Mouse (Mus musculus) heart, postnatal 10 days (tissue): Measurements from ENCODE around the gene Agfg1. TPM values are rescaled to one million over a fixed set of nuclear protein-coding genes. Genes with fewer than 3 reads are reported as not detected.

Source experiments
- DNase-seq, 2 experiments: peaks; one replicate each; pipeline ENCODE4 v3.0.0; 2021
- intact Hi-C: fragments of 180-260 bp; cut with DNase I; formaldehyde crosslinking; loops from one replicate; pipeline ENCODE4 v1.15.1; 2025
- total RNA-seq, 2 experiments: library from RNA; stranded (reverse); gene quantifications; 2 replicates each; pipeline ENCODE4 v1.2.3; 2021

Gene Agfg1
- total RNA-seq, 2 experiments from 2014 or later = 39.9 to 43.2 TPM

DNA sequence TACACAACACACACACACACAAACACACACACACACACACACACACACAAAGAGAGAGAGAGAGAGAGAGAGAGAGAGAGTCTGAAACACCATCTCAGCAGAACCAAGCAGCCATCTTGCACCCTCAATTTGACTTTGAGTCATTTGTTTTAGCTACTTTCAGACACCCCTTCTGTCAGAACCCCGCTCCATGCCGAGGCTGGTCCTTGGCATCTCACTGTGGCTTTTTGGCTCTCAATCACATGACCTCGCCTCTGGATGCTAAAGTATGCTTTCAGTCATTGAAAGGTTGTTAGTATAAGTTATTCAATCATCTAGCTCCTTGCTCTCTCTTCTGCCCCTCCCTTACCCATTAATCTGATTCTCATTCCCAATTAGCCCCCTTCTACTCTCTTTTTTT, 17.4 kb upstream of the Agfg1 start:
- intact Hi-C loops = no loop called here
- DNase-seq = no peak

DNA sequence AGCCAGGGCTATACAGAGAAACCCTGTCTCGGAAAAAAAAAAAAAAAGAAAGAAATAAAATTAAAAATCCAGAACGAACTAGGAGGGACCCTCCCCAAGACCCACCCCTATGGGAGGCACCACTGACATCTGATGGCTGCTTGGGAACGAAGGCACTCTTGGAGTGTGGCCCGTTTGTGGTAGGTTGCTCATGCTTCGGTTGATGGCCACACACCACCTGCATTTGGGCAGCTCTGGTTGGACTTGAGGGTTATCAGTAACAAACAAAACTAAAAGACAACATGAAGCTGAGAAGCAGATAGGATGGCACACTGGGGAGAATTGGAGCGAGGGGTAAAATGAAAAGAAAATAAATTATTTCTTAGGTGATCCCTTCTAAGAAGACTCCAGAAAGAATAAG, 15.1 kb upstream of the Agfg1 start:
- intact Hi-C loops = no loop called here
- no peak for DNase-seq

DNA sequence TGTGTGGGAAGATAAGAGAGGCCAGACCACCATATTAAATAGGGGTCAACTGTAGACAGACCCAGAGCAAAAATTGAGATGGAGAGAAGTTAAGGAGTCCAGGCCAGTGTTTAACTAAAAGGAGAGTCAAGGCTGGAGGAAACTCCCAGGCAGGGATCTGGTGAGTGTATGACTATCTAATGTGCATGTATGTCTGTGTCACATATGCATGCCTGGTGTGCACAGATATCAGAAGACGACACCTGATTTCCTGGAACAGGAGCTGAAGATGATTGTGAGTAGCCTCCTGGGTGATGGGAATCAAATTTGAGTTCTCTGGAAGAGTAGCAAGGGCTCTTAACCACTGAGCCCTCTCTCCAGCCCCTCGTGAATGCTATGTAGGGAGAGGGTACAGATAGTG, 14.0 kb upstream of the Agfg1 start:
- no peak for DNase-seq
- intact Hi-C loops = no loop called here

DNA sequence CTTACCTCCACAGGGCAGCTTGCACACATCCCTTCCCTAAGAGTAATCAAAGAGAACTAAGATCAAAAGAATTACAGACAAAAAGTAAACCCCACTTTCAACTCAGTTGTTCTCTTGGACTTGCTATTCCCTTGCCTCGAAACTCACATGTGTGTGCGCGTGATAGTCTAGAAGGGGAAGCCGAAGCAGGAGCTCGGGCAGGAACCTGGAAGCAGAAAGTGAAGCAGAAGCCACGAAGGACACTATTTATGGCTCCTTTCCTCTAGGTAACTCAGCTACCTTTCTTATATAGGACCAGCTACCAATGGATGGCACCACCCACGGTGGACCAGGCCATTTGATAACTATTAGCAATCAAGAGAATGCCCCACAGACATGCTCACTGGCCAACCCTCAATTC, 13.5 kb upstream of the Agfg1 start:
- no peak for DNase-seq
- intact Hi-C loops = no loop called here

DNA sequence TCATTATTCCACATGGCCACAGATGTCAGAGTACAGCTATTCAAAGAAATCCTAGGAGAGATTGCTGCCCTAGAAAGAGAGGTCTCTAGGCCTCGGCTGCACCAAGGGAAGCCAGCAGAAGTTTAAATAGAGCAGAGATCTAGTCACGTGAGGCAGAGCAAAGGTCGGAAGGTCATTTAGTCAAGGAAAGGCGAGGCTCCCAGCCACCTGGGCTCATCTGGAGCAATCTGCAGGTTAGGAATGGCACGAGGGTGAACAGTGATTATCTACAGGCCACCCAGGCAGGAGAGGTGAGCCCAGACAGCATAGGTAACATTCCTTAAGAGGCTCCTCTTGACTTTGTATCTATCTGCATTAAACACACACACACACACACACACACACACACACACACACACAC, 12.4 kb upstream of the Agfg1 start:
- no peak for DNase-seq
- intact Hi-C loops = no loop called here

DNA sequence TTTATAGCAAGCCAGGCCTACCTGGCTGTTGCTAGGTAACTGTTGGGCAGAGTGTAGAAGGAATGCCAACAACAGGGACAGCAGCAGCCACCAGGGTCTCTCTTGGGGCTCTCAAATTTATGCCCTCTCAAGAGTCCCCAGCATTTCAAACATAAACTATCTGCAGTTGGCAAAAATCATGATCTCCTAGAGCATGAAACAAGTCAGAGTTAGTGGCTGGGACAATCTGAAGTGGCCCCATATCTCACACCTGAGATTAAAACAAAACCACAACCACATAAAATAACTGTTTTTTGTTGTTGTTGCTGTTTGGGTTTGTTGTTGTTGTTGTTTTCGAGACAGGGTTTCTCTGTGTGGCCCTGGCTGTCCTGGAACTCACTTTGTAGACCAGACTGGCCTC, 8.5 kb upstream of the Agfg1 start:
- no peak for DNase-seq

DNA sequence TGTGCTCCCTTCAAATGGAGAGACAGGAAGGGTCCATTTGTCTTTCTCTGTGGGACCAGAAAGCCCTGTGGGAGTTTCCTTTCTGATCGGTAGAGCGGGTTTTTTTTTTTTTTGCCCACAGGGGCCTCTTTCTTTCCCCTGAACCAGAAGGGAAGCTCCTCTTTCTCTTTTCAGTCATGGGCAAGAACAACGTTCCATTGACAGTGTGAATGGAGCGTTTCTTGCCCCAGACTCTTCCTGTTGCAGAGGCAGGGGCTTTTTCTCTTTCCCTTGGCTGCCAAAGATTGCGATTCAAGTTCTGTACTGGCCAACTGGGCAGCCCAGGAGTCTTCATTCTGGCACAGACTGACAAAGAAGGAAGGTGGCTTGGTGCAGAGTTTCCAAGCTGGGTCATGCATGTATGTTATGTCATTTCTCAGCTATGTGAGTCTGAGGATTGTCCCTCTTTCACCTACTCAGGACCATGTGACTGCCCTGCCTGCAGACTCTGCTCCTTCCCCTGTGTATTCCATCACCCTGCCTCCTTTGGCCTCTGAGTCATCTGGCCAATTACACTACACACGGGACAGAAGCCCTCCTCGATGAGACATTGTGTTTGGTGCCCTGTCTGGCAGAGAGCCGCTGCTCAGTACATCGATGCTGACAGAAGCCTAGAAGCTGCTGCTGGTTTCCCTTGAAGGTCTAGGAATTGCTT, 7.6 kb upstream of the Agfg1 start:
- peak; percentile 41 to 42 for DNase-seq
- intact Hi-C loops = no loop called here

More for the DNA sequence above, 8.5 kb upstream of the Agfg1 start:
- intact Hi-C loops = no loop called here

DNA sequence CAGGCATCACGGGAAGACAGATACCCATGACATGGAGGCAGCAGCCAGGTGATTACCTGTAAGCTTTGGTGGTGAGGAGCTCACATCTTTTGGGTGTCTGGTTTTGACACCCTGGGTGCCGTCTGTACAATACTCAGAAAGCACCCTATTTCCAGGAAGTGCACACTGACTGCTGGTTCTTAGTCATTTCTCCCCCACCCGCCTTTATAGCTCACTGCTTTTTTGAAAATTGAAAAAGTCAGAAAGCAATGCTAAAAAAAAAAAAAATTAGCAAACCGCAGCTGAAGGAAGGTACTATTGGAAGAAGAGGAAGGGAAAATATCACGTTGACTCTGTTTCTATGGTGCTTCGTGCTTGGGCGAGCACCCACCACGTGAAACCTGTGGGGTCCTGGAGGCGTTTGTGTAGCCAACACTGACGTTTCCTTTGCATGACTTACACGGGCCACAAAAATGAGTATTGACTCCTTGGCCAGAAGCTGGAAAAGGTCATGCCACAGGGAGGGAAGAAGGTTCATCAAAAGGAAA, 6.7 kb upstream of the Agfg1 start:
- no peak for DNase-seq
- intact Hi-C loops = no loop called here

DNA sequence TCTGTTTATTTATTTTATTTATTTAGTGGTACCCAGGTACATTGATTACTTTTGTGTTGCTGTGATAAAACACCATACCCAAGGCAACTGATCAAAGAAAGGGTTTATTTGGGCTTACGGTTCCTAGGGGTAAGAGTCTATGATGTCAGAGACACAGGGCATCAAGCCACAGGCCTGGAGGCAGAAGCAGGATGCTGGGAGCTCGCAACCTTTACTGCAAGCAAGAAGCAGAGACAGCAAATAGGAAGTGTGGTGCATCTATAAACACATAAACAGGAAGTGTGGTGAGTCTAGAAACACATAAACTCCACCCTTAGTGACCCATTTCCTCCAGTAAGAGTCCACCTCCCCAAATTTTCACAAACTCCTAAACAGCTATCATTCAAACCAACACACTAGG, 5.8 kb upstream of the Agfg1 start:
- DNase-seq = no peak
- intact Hi-C loops = no loop called here

DNA sequence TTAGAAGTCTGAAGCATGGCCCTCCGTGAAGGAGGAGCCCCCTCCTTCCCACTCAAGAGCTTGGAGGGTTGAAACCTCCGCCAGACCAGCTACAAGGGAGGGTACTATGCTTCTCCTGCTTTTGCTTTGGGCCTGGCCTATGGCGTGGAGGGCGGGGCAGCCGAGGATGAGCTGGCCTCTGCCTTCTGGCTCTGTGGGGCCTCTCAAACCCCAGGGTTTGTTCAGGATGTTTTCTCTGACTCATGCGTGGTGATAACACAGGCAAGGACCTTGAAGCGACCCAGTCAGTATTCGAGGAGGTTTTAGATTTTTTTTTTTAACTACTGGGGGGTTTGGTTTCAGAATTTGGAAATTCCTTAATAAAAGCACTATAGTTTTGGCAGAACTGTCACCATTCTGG, 4.7 kb upstream of the Agfg1 start:
- peak in 1 of 2 experiments; percentile 29 for DNase-seq
- intact Hi-C loops = no loop called here

DNA sequence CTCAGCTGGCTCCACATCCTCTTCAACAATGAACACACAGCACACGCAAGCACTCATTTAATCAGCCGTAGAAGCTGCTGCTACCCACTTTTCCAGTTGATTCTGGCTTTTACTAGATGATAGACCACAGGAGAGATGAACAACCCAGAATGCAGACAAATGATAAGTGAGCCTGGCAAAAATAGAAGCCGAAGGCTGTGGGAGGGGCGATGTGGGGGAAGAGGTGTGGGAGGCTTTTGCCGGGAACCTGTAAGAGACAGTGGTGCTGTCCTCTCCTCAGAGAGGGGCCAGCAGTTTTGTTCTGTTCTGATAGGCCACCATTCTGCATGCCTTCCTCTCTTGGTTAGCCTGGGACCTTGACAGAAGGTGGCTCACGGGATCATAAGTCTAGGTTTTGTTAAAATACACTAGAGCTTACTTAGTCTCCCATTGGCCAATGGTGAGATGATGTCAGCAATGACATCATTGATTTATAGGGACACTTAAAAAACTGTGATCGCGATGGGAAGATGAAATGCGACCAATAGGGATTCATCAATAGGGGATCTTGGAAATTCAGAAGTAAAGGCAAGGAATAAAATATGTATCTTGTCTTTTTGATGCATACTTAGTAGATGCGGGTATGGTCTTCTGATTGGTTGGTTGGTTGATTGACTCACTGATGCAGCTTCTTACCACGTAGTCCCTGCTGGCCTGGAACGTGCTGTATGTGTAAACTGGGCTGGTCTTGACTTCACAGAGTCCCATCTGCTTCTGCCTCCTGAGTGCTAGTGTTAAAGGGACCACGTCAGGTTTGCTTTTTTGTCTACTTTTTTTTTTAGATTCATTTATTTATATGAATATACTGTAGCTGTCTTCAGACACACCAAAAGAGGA, 2.7 kb upstream of the Agfg1 start:
- intact Hi-C loops = loop anchor here (5.0 kb wide), 2 partner anchors 46 to 136 kb away; no protein-coding TSS in a partner anchor

DNA sequence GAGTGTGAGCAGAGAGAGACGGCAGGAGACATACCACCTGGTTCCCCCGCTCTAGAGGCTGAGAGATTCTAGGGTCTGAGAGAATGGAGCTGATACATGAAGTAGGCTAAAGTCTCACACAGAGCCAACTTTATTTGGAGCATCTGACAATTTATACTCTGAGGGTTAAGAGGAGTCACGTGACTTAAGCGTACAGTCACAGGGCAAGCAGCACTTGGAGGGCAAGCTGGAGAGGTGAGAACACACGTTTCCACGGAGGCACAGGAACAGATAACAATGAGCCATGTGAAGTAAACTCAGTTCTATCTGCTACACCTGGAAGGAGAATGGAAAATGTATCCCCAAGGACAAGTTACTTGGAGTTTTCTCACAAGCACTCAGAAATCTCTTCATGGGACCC, 1.7 kb upstream of the Agfg1 start:
- no peak for DNase-seq
- intact Hi-C loops = loop anchor here (5.0 kb wide), 2 partner anchors 45 to 135 kb away; no protein-coding TSS in a partner anchor

More for the DNA sequence above, 2.7 kb upstream of the Agfg1 start:
- DNase-seq = no peak

DNA sequence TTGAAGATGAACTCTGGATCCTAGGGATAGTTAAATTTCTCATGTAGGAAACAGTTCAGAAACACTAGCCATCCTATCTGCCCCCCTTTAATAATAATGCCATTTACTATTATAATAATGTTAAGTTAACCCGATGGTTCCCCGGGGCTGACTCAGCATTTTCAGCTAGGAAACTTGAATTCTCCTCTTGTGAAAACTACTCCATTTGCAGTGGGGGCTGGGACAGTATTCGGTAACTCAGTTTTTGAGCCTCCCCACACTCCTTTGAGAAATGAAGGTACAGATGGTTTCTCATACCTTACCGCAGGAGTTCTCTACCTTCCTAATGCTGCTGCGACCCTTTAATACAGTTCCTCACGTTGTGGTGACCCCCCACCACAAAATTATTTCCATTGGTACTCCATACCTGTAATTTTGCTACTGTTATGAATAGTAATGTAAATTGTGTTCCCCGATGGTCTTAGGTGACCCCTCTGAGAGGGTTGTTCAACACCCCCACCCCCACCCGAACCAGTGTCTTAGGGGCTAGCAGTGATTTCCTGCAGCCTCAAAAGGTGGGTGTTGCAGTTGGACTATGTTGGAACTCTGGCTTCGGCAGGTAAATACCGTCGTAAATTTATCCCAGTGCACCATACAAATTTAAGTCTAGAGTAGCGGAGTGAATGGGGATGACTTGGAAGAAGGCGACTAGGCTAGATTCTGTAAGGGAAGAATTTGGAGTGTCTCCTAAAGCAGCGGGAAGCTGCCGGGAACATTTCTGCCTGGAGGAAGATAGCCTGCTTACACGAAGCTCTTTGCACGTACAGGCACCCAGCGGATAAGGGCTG, 601 bp upstream of the Agfg1 start:
- no peak for DNase-seq
- intact Hi-C loops = loop anchor here (2.0 to 5.0 kb wide), 4 partner anchors 44 to 148 kb away; no protein-coding TSS in a partner anchor

DNA sequence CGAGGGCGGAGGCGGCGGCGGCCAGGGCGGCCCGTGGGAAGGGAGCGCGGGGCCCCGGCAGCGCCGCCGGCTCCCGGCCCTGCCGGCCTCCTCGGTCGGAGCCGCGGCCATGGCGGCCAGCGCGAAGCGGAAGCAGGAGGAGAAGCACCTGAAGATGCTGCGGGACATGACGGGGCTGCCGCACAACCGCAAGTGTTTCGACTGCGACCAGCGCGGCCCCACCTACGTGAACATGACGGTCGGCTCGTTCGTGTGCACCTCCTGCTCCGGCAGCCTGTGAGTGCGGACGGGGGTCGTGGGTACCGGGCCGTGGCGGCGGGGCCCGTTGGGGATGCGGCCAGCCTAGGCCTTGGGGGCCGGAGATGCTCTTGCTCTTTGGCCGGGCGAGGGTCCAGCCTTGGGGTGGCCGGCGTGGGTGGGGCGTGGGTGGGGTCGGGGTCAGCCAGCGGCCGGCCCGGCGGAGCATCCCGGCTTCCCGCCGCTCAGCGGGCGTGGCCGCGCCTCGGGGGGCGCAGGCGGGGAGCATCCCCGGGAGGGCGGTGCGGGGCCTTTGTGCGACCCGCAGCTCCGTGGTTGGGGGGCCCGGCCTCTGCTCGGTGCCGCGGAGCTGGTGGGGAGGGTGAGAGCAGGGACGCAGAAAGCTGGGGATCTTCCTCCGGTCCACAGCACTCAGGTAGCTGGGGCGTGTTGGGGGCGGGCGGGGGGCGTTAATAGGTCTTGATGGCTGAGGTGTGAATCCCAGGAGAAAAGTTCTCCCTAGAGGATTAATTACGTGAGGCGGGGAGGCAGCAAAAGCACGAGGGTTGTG, 535 bp downstream of the Agfg1 start:
- DNase-seq = no peak
- intact Hi-C loops = loop anchor here (2.0 to 5.0 kb wide), 4 partner anchors 42 to 147 kb away; no protein-coding TSS in a partner anchor

DNA sequence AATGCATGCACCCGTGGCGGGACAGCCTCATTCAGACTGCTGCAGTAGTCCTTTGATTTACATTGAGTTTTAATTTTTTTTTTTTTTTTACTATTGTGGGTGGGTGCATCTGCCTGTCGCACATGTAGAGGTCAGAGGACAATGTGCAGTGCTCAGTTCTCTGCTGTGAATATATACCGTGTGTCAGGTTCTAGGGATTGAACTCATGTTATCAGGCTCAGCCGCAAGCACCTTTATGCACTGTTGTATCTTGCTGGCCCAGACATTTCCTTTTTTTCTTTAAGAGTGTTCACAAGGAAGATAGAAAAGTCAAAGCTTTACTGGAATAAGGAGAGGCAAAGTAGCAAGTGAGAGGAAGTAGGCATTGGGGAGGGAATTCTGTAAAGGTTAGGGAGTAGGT, 16.4 kb downstream of the Agfg1 start:
- intact Hi-C loops = no loop called here
- DNase-seq = no peak

DNA sequence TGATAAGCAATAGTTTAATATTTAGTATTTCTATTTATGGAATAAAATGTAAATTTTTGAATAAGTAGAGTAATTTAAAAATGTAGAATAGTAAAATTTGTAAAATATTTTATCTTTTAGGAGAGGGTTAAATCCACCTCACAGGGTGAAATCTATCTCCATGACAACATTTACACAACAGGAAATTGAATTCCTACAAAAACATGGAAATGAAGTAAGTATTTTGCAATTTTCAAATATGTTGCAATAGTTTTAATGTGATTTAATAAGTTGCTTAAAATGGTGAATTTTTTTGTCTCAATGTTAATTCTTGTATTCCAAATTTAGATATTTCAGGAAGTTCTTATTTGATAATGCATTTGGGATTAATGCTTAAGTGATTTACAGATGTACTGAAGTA, 19.0 kb downstream of the Agfg1 start:
- intact Hi-C loops = no loop called here
- DNase-seq = no peak

DNA sequence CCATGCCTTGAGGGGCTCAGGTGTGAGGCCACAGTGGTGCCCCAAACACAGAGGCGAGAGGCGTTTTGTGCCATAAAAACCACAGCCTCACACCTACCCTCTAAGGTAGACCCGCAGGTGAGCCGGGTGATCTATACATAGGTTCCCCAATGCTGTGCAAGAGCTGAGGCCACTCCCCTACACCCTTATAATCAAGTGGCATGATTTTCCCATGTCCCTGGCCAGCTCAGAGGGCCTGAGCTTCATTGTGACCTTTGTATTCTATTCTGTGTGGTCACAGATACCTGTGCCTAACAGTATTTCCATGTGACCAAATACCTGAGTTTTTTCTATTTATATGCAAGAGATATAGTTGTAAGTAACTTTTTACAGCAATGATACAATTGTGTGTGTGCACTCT, 21.1 kb downstream of the Agfg1 start:
- no peak for DNase-seq
- intact Hi-C loops = no loop called here

DNA sequence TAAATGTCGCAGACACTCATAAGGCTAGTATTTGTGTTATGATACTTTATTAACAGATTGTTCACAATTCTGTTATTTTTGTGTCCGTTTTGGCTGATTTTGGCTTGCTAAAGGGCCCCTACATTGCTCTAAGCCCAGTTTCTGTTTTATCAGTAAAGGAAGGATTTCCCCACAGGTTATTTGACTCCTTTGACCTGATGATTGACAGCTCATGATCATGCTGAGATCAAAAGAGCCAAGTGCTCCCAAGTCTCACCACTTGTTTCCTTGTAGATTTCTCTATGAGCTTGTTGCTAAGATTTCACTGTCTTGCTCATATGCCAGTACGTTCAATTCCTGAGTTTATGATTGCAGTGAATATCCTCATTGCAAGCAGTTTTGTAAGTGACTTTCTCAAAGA, 30.9 kb downstream of the Agfg1 start:
- intact Hi-C loops = no loop called here
- DNase-seq = no peak

DNA sequence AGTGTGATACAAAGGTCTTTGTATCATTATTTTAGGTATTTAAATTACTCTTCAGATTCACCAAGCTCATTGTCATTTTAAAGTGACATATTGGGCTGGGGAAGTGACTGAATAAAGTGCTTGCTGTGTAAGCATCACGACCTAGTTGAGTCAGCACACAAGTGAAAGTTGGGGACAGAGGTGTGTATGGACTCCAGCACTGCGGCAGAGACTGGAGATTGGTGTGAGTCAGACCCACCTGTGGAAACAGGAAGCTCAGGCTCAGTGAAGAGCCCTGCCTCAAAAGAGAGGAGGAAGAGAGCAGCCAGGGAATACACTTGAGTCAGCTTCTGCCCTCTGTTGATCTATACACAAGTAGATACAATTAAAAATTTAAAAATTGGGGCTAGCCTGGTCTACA, 39.9 kb downstream of the Agfg1 start:
- intact Hi-C loops = no loop called here

DNA sequence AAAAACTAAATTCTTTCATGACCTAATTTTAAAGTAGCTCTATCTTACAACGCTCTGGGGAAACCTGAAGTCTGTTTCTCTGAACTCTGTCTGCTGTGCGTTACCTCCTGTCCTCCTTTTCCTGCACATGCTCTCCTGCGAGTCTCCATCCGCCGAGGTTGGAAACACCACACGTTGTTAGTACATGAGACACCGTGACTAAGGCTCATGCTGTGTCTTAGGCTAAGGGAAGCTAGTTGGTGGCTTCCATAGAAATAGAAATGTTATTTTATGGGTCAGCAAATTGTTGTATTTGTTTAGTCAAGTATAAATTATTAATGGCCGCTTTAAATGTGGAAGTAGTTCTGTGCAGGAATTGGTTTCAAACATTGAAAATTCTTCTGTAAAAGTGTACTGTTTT, 40.9 kb downstream of the Agfg1 start:
- no peak for DNase-seq
- intact Hi-C loops = loop anchor here (5.0 kb wide), 1 partner anchor 43 kb away; the partner anchor contains the start of gene Agfg1

More for the DNA sequence above, 39.9 kb downstream of the Agfg1 start:
- DNase-seq = no peak
